Mouse (Mus musculus) left cerebral cortex, postnatal 14 days (tissue): ENCODE data around the gene Myo1c. TPM values are rescaled to one million over a fixed set of nuclear protein-coding genes. Genes with fewer than 3 reads are reported as not detected.
A peak's percentile ranks its signal among the peaks of the same experiment; 100 is the strongest.

Source experiments
- DNase-seq, 2 experiments: peaks; one replicate each; pipeline ENCODE4 v3.0.0; 2021 to 2022; ENCODE audit warnings: low spot score in 2 of 2, mixed read lengths in 1 of 2
- intact Hi-C: fragments of 180-260 bp; cut with DNase I; formaldehyde crosslinking; loops from one replicate; pipeline ENCODE4 v1.15.1; 2025
- total RNA-seq, 2 experiments: library from RNA; stranded (reverse); gene quantifications; 2 replicates each; pipeline ENCODE4 v1.2.3; 2021

The Myo1c gene
- total RNA-seq, 2 experiments from 2014 or later, result 20.5 to 21.7 TPM

GRCm38 (mm10) chr11:75643323-75643722 lies 7.0 kb upstream of the Myo1c start:
- DNase-seq, result no peak
- intact Hi-C loops, result no loop called here

- intact Hi-C loops, result no loop called here
Observed at GRCm38 (mm10) chr11:75644684-75645083, 5.6 kb upstream of the Myo1c start.

GRCm38 (mm10) chr11:75647681-75648211 lies 2.6 kb upstream of the Myo1c start:
- DNase-seq, result peak in 1 of 2 experiments; percentile 75
- intact Hi-C loops, result no loop called here

More at GRCm38 (mm10) chr11:75644684-75645083, 5.6 kb upstream of the Myo1c start:
- no peak for DNase-seq

GRCm38 (mm10) chr11:75649155-75649561 lies 1.1 kb upstream of the Myo1c start:
- intact Hi-C loops, result no loop called here

GRCm38 (mm10) chr11:75650958-75651425 lies 688 bp downstream of the Myo1c start:
- intact Hi-C loops, result no loop called here
- no peak for DNase-seq

More at GRCm38 (mm10) chr11:75649155-75649561, 1.1 kb upstream of the Myo1c start:
- DNase-seq, result no peak

GRCm38 (mm10) chr11:75651426-75652221 lies 1.3 kb downstream of the Myo1c start:
- peak; percentile 74 for DNase-seq
- intact Hi-C loops, result no loop called here

- intact Hi-C loops, result no loop called here
- peak in 1 of 2 experiments; percentile 53 for DNase-seq
Observed at GRCm38 (mm10) chr11:75652222-75652941, 2.1 kb downstream of the Myo1c start.

- intact Hi-C loops, result no loop called here
- no peak for DNase-seq
Observed at GRCm38 (mm10) chr11:75652942-75653684, 2.8 kb downstream of the Myo1c start.

- intact Hi-C loops, result no loop called here
- DNase-seq, result peak; percentile 60
Observed at GRCm38 (mm10) chr11:75653781-75654470, 3.6 kb downstream of the Myo1c start.

GRCm38 (mm10) chr11:75654471-75655390 lies 4.4 kb downstream of the Myo1c start:
- intact Hi-C loops, result no loop called here
- no peak for DNase-seq

- peak; percentile 57 to 58 for DNase-seq
- intact Hi-C loops, result no loop called here
Observed at GRCm38 (mm10) chr11:75655621-75656545, 5.6 kb downstream of the Myo1c start.

- DNase-seq, result no peak
- intact Hi-C loops, result no loop called here
Observed at GRCm38 (mm10) chr11:75656621-75657590, 6.6 kb downstream of the Myo1c start.

- DNase-seq, result no peak
- intact Hi-C loops, result no loop called here
Observed at GRCm38 (mm10) chr11:75657841-75658240, 7.5 kb downstream of the Myo1c start.

GRCm38 (mm10) chr11:75658311-75658710 lies 8.0 kb downstream of the Myo1c start:
- intact Hi-C loops, result no loop called here
- no peak for DNase-seq

GRCm38 (mm10) chr11:75658996-75659750 lies 8.9 kb downstream of the Myo1c start:
- intact Hi-C loops, result no loop called here
- no peak for DNase-seq
